Mouse (Mus musculus) monocyte, adult 5-6 weeks (primary cell): ENCODE measurements around the gene Ntf3. TPM values are rescaled to one million over a fixed set of nuclear protein-coding genes. Genes with fewer than 3 reads are reported as not detected.

ENCODE experiments used
- ATAC-seq: fragments of 153-309, 156-312 bp; replicated peaks from 2 replicates; pipeline ENCODE4 v1.8.0; 2017; ENCODE audit warnings: mild to moderate bottlenecking; ENCODE audit not compliant: low TSS enrichment, insufficient number of reproducible peaks, severe bottlenecking, poor library complexity, low FRiP score
- total RNA-seq: library from RNA; stranded (forward); fragments of 200-1000, 200-491, 200-594 nt; gene quantifications from 3 replicates; pipeline ENCODE4 v1.2.3, GENCODE M21; 2017

Gene Ntf3
- total RNA-seq, 1 experiment from 2014 or later = not detected

DNA sequence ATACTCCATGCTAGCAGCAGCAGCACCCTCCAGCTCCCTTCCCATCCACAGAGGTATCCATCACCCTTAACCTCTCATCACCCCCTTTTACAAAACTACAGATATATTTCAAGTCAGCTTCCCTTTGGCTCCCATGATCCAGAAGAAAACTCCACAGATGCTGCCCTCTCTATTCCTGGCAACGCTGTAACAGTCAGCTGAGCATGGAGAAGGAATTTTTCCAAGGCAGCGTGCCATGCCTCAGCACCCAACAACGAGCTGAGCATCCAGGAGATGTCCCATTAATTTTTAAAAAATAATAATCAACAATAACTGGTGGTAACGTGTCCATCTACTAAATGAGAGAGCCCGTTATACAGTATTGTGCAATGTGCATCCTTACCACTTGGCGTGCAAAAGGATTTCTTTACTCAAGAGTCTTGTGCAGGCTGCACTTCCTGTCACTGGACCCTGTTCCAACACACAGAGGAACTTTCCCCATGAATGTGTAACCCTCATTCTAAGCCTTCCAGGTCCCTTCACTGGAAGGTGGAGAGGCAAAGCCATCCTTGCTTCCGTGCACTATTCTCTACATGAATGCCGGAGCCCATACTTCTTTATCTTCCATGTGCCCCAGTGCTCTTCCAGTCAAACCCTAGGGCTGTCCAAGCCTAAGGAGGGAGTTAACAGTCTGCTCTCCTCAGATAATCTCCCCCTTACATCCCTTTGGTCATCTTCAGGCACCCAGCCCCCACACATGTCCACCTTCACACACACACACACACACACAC lies 5.0 kb downstream of the Ntf3 start:
- no peak for ATAC-seq

DNA sequence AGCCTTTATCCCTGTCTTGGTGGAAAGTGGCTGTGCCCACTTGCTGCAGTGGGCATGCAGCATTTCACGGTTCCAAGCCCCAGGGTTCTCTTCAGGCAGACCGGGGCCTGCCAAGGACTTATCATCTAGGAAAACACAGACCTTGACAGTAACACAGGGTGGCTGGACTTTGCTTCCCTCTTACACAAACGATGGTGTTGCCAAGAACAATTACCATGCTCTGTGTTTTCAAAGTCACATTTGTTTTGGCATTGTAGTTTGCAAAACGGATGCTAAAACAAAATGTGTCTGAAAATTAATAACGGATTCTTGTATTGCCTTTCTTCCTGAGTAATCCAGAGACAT lies 6.7 kb downstream of the Ntf3 start:
- ATAC-seq = no peak

DNA sequence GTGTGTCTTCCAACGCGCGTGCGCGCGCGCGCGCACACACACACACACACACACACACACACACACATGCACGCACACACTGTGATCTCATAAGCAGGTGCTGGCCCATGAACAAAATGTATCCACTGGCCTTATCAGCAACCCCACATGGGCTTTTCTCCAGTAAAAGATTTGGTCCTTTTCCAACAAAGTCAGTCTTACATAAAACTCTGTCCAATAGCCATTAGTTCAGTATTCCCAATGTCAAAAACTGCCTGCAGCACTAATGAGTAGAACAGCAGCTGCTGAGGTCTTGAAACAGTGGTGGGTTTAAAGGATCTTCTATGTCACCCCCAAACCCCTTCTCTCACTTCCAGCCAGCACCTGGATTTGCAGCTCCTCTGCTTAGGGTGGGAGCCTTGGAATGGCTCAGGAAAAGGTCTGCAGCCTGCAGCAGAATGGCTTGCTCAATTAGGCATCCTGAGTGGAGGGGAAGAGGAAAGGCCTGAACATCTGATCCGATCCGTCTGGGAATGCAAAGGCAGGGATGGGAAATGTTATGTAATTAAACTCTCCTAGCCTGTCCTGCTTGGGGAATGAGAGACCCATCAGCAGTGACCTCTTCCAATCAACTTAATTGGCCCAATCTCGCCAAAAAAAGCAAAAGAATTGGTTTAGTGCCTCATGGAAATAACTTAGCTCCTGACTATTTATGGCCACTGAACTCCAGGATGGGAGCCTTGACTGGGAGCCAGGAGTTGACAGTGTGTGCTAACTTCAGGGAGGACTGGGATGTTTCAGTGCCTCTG lies 7.2 kb downstream of the Ntf3 start:
- no peak for ATAC-seq

DNA sequence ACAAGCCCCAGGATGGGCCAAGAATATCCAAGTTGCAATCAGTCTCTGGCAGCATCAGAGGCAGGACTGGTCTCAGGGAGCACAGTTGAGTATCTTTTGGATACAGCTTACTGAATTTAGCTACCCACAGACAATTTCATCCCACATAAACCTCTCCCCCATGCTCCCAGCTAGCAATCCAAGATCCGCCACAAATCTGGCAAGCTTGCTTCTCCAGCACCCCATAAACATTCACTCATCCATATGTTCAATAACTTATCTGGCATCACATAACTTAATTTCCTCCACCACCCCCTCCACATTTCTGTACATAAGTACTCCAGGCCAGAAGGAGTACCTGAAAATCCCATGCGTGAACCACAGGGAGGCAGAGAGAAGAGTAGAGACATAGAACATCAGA lies 10.8 kb downstream of the Ntf3 start:
- ATAC-seq = no peak

DNA sequence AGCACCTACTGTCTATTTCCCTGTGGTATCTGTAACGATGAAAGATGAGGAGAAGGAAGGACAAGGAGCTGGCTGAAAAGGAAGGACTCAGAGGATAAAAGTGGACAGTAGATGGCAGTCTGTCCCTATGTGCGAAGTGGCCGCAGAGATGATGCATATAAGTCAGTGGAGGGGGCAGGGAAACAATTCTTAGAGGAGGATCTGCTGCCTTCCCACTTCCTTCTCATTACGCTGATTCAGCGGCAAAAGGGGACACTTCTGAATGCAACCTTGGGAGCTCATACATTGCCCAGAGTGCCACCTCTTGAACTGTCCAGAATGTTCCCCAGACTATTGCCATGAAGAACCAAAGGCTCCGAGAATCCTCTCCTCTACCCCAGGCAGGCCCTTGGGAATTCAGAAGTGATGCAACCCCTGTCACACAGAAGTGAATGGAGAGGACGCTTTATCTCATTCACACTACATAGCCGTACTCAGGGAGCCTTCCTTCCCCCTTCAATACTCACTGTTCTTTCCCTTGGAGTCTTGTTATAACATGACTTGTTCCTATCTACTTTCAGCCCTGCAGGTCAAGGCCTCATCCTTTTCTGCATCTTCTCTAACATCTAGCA lies 12.2 kb downstream of the Ntf3 start:
- ATAC-seq = no peak

DNA sequence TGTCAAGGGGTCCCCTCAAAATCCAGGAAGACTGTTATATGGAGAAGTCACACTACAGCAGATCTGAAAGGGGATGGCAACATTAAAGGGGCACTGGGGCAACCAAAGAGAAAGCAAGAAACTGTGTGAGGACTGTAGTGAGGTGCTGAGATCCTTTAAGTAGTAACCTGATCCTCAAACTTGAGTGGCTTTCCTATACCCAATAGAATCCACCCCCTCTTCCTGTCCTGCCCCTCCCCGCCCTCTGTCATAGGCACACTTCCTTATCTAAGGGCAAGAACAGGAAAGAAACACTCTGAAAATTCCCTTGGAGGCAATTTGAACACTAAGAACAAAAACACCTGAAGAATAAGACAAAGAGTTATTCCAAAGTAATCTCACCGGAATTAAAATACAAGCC lies 13.6 kb downstream of the Ntf3 start:
- ATAC-seq = no peak

DNA sequence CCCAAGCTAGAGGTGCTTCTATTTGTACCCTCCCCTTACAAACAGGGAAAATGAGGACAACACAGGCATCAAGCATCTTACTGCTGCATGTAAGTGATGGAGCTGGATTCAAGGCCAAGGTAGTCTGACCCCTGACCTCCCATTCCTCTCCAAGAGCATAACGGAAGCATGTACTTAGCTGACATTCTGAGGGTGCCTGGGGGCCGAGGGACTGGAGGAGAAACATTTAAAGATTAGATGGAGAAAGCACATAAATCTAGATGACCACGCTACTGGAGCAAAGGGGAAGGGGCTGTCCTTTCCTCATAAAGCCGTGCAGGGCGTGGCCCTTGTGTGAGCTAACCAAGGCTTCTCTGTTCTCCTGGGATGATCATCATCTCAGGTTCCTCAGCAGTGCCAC lies 23.1 kb downstream of the Ntf3 start:
- no peak for ATAC-seq

DNA sequence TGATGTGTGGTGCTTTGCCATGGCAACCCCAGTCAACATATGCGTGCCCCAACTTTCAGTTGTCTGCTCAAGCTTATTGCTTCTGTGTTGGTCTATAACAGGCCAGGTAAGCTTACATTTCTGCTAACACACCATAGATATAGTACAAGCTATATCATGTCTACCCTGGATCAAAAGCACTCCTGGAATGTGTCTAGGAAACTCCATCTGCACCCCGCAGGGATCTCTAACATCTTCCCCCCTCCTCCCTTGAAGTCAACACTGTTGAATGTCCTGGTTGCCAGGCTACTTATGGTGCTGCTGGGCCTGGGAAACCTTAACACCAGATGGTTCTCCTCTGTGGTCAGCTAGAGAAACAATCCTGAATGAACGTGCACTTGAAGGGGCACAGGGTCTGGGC lies 24.0 kb downstream of the Ntf3 start:
- no peak for ATAC-seq

DNA sequence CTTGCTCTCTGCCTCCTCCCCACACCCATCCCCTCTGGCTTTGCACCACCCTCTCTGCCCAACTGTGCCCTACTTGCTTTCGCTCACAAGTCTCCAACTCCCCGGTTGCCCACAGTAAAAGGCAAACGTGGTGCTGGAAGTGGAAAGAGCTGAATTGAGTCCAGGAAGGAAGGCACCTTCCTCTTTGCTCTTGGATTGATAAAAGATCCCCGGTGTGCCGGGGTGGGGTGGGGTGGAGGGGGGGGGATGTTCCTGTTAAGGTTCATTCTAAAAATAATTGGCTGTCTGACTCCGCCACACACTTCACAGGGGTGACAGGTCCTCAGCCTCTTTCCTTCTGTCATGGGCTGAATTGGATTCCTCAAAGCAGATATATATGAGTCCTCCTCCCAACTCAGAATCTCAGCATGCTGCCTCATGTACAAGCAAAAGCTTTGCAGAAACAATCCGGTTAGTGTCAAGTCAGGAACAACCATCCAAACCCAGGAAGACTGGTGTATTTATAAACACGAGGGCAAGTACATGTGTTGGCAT lies 24.6 kb downstream of the Ntf3 start:
- ATAC-seq = no peak

DNA sequence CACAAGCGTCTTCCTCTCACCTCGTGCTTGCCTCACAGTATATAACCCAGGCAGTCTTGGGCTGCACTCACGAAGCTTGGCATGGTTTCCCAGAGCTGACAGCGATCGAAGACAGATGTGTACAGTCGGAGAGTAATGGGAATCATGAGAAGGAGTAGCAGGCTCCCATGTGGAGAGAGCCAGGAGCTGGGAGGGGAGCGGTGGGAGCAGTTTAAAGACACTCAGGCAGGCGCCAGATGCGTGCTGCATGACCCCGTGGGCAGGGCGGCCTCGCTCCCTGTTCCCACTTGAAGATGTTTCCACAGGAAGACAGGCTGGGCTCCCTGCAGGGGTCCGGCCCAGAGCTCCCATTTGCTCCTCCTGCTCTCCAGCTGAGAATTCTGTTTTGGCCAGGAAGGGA lies 25.2 kb downstream of the Ntf3 start:
- no peak for ATAC-seq

DNA sequence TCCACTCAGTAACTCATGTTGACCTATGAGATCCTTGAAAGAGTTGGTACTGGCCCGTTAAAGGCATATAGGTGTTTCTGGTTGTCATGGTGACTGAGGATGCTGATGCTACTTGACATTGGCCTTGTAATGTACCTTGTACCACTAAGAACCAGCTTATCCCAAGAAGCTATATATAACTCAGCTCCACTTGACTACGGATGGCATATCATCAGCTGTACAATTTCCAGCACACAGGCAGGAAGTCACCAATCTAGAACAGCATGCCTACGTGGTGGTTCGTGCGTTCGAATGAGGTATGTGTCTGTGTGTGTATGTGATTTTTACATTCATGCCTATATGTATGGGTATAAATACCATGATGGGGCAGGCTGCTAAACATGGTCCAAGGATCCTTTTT lies 25.7 kb downstream of the Ntf3 start:
- ATAC-seq = no peak

DNA sequence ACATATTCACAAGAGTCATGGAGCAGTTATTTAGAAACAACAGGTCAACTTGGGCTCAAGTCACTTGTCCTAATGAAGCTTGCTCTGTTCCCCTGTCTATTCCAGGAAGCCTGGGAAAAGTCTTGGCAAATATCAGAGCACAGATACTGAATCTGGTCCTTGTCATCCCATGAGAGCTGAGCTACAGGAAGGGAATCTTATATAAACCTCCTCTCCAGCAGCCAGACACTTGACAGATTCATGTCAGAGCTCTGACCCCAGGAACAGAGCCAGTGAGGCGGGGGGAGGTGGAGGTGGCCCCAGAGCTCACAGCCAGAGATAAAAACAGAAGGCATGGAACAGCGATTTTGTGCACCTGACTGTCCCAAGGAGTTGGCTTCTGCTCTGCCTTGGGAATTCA lies 26.3 kb downstream of the Ntf3 start:
- ATAC-seq = no peak

DNA sequence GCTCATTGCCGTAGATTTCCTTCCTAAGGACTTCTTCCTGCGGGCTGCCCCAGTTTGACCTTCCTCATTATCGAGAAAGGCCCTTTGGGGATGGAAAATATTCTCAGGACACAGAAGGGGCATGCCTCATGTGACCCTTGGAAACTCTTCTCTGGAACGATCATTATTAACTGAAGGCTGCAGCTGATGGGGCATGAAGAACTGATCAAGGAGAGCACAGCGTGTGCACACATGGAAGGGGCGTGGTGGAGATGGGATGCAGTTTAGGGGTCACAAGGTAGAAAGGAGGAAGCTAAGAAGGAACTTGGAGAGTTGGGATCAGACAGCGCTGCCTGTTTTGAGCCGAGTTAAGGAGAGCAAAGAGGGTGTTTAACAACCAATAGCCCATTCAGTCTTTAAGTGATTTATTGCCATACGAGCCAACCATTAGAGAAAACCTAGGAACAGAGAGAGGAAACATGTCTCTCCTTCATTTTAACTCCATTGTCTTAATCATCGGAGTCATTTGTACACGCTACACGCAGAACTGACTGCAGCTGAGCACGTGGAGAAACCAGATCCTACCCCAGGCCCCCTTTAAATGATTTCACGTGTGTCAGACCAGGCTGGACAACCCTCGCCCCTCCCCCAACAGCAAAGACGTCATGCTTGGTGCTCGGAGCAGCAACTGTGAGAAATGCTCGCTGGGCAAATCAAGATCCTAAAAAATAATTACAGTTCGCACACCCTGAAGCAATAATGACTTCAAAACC lies 32.4 kb downstream of the Ntf3 start:
- no peak for ATAC-seq

DNA sequence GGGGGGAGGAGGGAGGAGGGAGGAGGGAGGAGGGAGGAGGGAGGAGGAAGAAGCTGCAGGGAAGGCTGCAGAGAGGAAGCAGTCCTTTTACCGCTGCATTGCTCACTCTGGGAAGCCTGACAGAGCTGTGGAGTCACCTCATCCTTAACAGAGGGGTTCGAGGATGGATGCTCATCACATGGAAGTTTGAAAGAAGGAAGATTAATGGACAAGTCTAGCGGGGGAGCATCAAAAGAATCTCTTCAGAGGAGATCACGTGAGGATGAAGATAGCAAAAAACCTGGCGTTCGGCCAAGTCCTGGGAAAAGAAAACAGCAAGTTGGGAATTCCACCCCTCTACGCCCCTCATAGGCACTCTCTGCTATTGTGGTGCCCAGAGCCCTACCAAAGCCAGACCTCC lies 38.5 kb downstream of the Ntf3 start:
- ATAC-seq = no peak

DNA sequence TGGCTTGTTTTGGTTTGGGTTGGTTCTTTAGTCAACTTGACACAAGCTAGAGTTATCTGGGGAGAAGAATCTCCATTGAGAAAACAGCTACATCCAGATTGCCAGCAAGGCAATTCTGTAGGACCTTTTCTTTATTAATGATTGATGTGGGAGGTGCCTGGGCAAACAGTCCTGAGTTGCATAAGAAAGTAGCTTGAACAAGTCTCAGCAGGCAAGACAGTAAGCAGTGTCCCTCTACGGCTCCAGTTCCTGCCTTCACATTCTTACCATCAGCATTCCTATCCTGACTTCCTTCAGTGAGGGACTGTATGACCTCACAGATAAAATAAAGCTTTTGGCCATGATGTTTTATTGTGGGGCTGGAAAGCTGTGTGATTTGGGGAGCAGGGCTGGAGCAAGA lies 48.5 kb downstream of the Ntf3 start:
- no peak for ATAC-seq

DNA sequence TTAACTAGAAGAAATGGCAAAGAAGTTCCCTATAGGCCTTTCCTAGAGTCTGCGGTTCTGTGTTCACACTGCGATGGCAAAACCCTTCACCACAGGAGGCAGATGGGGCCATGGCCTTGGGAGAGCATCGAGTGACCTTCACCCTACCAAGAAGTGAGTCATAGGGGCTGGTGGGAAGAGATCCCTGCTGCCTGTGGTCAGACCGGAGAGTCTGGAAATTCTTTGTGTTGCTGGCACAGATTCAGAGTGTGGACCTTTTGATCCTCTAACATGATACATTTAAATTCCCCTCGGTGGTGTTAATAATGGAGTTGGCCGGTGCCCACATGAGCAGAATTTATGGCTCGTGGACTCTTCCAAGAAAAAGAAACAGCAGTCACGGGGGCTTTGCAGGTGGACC lies 49.5 kb downstream of the Ntf3 start:
- ATAC-seq = no peak

DNA sequence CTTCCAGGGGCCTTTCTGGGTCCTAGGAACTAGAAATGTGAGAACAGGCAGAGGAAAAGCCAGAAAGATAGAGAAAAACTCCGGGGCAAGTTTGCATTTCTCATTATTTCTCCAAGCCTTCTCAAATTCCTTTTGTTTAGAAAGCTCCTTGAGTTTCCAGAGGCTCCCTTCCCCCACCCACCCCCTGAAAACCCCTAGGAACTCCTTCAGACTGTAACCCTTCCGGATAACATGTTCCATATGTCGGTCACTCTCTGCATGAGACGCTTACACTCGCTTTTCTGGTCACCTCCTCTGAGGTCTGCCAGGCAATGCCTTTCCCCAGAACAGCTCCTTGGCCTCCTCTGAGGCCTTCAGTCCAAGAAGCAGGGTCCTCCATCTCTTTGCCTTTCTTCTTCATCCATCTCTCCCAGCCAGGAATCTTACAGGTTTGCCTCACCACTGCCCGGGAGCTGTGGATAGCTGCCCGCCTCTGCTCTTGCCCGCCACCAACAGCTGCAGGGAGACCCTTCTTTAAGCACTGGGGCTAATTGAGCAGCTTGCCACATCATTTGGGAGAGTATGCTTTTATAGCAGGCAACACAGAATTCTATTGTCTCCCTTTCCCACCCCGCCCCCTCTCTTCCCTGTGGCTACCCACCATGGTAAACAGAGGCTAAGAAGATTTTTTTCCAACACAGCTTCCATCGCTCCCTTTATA lies 51.6 kb downstream of the Ntf3 start:
- ATAC-seq = no peak
